Mouse (Mus musculus) lung, adult 2 months (tissue): ENCODE results near the gene Kcnj14. TPM values are rescaled to one million over a fixed set of nuclear protein-coding genes. Genes with fewer than 3 reads are reported as not detected.

ENCODE experiments used
- DNase-seq: peaks from one replicate; pipeline ENCODE4 v3.0.0; 2022
- H3K4me1 ChIP-seq: fragments of 200-500 bp; 2 replicates; pipeline ENCODE4 v1.6.1; 2011; ENCODE audit warnings: low read length; ENCODE audit not compliant: control insufficient read depth, insufficient read depth
- H3K4me3 ChIP-seq: fragments of 200-500 bp; replicated peaks from 2 replicates; pipeline ENCODE3; 2011; ENCODE audit warnings: low read depth, mild to moderate bottlenecking, control low read depth, low read length; ENCODE audit errors: extremely low read depth
- CTCF ChIP-seq: fragments of 200-500 bp; IDR thresholded peaks from 2 replicates; pipeline ENCODE4 v1.5.1; 2011; ENCODE audit warnings: mild to moderate bottlenecking, low read length, control low read depth; ENCODE audit not compliant: insufficient read depth
- POLR2A ChIP-seq: fragments of 200-500 bp; IDR thresholded peaks from 2 replicates; pipeline ENCODE4 v1.6.1; 2011; ENCODE audit warnings: low read depth, mild to moderate bottlenecking, control low read depth, low read length, borderline replicate concordance; ENCODE audit errors: extremely low read depth
- WGBS: fragments of 180-500 bp; shearing (Covaris S2); methylation state at CpG from one replicate; pipeline ENCODE4 v1.1.7; 2018; 5-methylcytosine and 5-hydroxymethylcytosine counted together
- polyA plus RNA-seq: library from polyadenylated mRNA; depleted of rRNA; stranded (reverse); fragments of >200 nt; gene quantifications from 2 replicates; pipeline ENCODE4 v1.2.3, GENCODE M21; 2012; rRNA removed

Kcnj14 gene
- polyA plus RNA-seq, 1 experiment: 0.49 TPM

DNA sequence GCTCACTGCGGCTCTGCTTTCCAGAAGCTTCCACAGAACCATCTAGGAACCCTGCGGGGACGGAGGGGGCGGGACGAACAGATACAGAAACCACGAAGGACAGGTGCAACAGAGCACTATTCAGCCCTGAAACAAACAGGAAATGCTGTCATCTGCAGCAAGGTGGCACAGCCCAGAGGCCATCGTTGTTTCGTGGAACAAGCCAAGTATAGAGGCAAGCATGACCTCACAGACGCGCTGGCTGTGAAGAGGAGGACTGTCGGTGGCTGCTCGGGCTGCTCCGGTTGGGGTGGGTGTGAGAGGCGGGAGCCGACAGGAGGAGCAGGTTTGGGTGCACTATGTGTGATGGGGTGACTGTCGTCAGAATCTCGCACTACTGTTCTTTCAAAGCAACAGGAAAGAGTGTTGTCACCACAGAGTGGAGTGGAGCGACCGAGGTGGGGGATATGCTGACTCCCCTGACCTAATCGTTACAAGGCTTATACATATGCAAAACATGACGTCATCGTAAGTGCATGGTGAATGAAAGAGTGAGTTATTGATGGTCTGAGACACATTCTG lies 45.4 kb downstream of the Kcnj14 start:
- Histone ChIP-seq H3K4me1 (no peaks in the 10 kb centered on the region), H3K4me3 (no peak overlapping the region)
- no peak for TF ChIP-seq POLR2A
- no peak for TF ChIP-seq CTCF
- DNase-seq: no peak
- WGBS: 13% methylated on average over 22 of the region's 22 CpGs

DNA sequence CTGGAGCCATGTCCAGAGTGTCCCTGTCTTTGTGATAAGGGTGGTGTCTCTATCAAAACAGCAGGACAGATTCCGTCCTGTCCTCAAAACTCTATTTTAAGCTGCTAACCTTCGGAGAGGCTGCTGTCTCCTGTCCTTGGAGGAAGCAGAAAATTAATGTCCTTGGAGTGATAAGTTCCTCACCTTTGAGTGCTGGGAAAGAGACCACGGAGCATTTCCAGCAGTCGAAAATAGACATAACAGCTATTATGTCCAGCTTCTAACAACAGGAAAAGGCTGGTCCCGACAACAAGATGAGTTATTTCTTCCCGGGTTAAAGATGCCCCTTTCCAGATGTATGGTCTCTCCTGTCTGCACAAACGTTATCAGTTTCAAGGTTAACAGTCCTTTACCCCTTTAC lies 49.3 kb downstream of the Kcnj14 start:
- DNase-seq: no peak
- H3K4me3 ChIP-seq: no peak overlapping the region
- WGBS: 47% methylated on average over 7 of the region's 7 CpGs

GRCm38 (mm10) chr7:45771101-45771500 lies 53.5 kb downstream of the Kcnj14 start:
- H3K4me3 ChIP-seq: no peak overlapping the region
- WGBS: 69% methylated on average over 4 of the region's 4 CpGs
- H3K4me1 ChIP-seq: no peaks in the 10 kb centered on the region
- TF ChIP-seq POLR2A (no peak), CTCF (no peak)
- no peak for DNase-seq

More for the DNA sequence above, 49.3 kb downstream of the Kcnj14 start:
- no peaks in the 10 kb centered on the region for H3K4me1 ChIP-seq
- TF ChIP-seq CTCF: no peak
- TF ChIP-seq POLR2A: no peak

GRCm38 (mm10) chr7:45770427-45771082 lies 54.0 kb downstream of the Kcnj14 start:
- WGBS: 55% methylated on average over 8 of the region's 8 CpGs
- TF ChIP-seq POLR2A (no peak), CTCF (no peak)
- DNase-seq: no peak
- H3K4me1 ChIP-seq: no peaks in the 10 kb centered on the region
- H3K4me3 ChIP-seq: no peak overlapping the region

DNA sequence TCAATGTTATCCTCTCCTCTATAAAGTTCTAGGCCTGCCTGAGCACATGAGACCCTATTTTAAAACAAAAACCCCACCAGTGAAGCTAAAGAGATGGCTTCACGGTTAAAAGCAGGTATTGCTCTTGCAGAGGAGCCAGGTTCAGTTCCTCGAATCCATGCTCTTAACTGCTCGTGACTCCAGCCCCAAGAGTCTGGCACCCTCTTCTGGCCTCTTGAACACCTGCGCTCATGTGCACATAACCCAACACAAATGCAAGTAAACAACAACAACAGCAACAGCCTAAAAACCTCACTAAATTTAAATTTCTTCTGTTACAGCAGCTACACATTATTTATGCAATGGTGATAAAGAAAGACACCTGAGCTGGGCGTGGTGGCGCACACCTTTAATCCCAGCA lies 57.1 kb downstream of the Kcnj14 start:
- no peak for TF ChIP-seq CTCF
- no peak for TF ChIP-seq POLR2A

GRCm38 (mm10) chr7:45766764-45767163 lies 57.8 kb downstream of the Kcnj14 start:
- Histone ChIP-seq H3K4me3 (no peak overlapping the region), H3K4me1 (no peaks in the 10 kb centered on the region)
- TF ChIP-seq CTCF (no peak), POLR2A (no peak)
- 34% methylated on average over 8 of the region's 8 CpGs for WGBS
- DNase-seq: no peak

More for the DNA sequence above, 57.1 kb downstream of the Kcnj14 start:
- no peak for DNase-seq
- no peaks in the 10 kb centered on the region for H3K4me1 ChIP-seq
- 91% methylated on average over 6 of the region's 6 CpGs for WGBS
- no peak overlapping the region for H3K4me3 ChIP-seq

Other genes with a start within 250 kb of the Kcnj14 start
- gene Fgf21, start 209.3 kb downstream of the Kcnj14 start, polyA plus RNA-seq: not detected in 2 replicates
- gene Fut1, start 207.5 kb downstream of the Kcnj14 start, polyA plus RNA-seq: 0.78 TPM in 1 of 2 replicates, not detected in the other
- 1.7 and 2.0 TPM in 2 replicates for gene Izumo1, start 203.0 kb downstream of the Kcnj14 start, polyA plus RNA-seq
- gene Rasip1, start 197.3 kb downstream of the Kcnj14 start, polyA plus RNA-seq: 139 and 181 TPM in 2 replicates
- 8.6 and 13.2 TPM in 2 replicates for gene Mamstr, start 184.8 kb downstream of the Kcnj14 start, polyA plus RNA-seq
- gene Fut2, start 158.4 kb downstream of the Kcnj14 start, polyA plus RNA-seq: 1.0 and 4.1 TPM in 2 replicates
- gene Ntn5, start 140.8 kb downstream of the Kcnj14 start, polyA plus RNA-seq: 5.5 and 7.7 TPM in 2 replicates
- 3.7 and 4.5 TPM in 2 replicates for gene Sec1, start 130.4 kb downstream of the Kcnj14 start, polyA plus RNA-seq
- gene Car11, start 124.9 kb downstream of the Kcnj14 start, polyA plus RNA-seq: 5.1 and 6.2 TPM in 2 replicates
- 43.1 and 133 TPM in 2 replicates for gene Dbp, start 119.7 kb downstream of the Kcnj14 start, polyA plus RNA-seq
- gene Rpl18, start 109.3 kb downstream of the Kcnj14 start, polyA plus RNA-seq: 1,119 and 1,194 TPM in 2 replicates
- gene Sphk2, start 106.8 kb downstream of the Kcnj14 start, polyA plus RNA-seq: 59.7 and 62.4 TPM in 2 replicates
- 12.2 and 15.0 TPM in 2 replicates for gene Fam83e, start 103.6 kb downstream of the Kcnj14 start, polyA plus RNA-seq
- gene Spaca4, start 99.0 kb downstream of the Kcnj14 start, polyA plus RNA-seq: not detected in 2 replicates
- 0.70 and 1.5 TPM in 2 replicates for gene Lmtk3, start 41.0 kb downstream of the Kcnj14 start, polyA plus RNA-seq
- gene Sult2b1, start 40.1 kb downstream of the Kcnj14 start, polyA plus RNA-seq: 5.5 and 19.3 TPM in 2 replicates
- gene Cyth2, start 10.2 kb downstream of the Kcnj14 start, polyA plus RNA-seq: 42.6 and 57.7 TPM in 2 replicates
- gene Grwd1, start 6.2 kb upstream of the Kcnj14 start, polyA plus RNA-seq: 7.9 and 11.8 TPM in 2 replicates
- 178 and 208 TPM in 2 replicates for gene Kdelr1, start 48.0 kb upstream of the Kcnj14 start, polyA plus RNA-seq
- gene Grin2d, start 53.6 kb upstream of the Kcnj14 start, polyA plus RNA-seq: 2.5 and 3.5 TPM in 2 replicates
- not detected in 2 replicates for gene Syngr4, start 71.9 kb upstream of the Kcnj14 start, polyA plus RNA-seq
- 35.5 and 41.9 TPM in 2 replicates for gene Tmem143, start 72.2 kb upstream of the Kcnj14 start, polyA plus RNA-seq
- 210 and 228 TPM in 2 replicates for gene Emp3, start 96.6 kb upstream of the Kcnj14 start, polyA plus RNA-seq
- 10.3 and 12.3 TPM in 2 replicates for gene Ccdc114, start 99.3 kb upstream of the Kcnj14 start, polyA plus RNA-seq
- 1.5 TPM in 2 replicates for gene Abcc6, start 205.5 kb upstream of the Kcnj14 start, polyA plus RNA-seq
- 27.8 and 34.0 TPM in 2 replicates for gene Nomo1, start 208.9 kb upstream of the Kcnj14 start, polyA plus RNA-seq